Mouse (Mus musculus) ovary, adult 18-20 months (tissue): ENCODE data around the gene Oxct2a.
"Not testable (repeated sequence)": the region's sequence is repeated elsewhere in the genome, so short reads cannot be mapped to it uniquely, and the experiment has no call there.

ENCODE experiments used
- DNase-seq: peaks from one replicate; pipeline ENCODE4 v3.0.0; 2022; ENCODE audit warnings: low spot score, mixed read lengths

Gene Oxct2a

GRCm38 (mm10) chr4:123323534-123323933 is at the start of gene Oxct2a:
Gene Oxct2a, minus strand, starts transcription at chr4:123323634.
- DNase-seq = no peak

GRCm38 (mm10) chr4:123363555-123363954 is 40.1 kb upstream of the Oxct2a start:
- no peak for DNase-seq

GRCm38 (mm10) chr4:123360771-123361170 is 37.3 kb upstream of the Oxct2a start:
- no peak for DNase-seq

DNA sequence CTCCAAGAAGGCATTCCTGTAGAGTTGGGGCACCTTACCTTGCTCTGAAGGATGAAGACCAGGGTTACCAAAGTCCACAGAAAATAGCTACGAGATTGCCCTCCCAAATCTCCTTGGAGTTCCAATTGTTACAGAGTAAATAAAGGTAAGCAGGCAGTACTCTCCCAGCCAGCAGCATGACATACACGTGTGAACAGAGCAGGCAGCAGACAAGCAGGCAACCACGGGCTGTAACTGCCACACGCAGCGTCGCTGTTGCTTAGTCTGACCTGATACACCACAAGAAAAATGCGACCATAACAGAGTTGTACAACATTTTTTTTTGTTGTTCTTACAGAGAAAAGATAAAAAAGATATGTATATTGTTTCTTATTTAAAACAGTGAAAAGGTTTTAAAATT is 35.2 kb upstream of the Oxct2a start:
- DNase-seq = no peak

DNA sequence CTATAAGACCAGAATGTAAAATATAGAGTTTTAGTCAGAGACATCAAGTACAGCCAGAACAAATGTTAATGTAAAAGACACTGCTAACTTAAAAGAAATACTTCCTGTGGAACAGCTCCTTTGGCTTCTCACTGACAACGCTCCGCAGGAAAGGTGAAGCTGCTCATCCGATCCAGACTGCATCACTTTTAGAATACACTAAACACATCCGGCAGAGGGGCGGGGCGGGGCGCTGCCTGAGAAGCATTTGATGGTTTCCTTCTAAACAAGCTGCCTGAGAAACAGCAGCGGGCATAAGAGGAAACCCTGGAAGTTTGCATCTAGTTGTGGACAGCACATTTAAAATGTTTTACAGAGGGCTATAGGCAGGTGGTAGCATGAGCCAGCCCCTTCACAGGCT is 32.5 kb upstream of the Oxct2a start:
- no peak for DNase-seq

- no peak for DNase-seq
Observed at GRCm38 (mm10) chr4:123353271-123353877, 29.9 kb upstream of the Oxct2a start.

DNA sequence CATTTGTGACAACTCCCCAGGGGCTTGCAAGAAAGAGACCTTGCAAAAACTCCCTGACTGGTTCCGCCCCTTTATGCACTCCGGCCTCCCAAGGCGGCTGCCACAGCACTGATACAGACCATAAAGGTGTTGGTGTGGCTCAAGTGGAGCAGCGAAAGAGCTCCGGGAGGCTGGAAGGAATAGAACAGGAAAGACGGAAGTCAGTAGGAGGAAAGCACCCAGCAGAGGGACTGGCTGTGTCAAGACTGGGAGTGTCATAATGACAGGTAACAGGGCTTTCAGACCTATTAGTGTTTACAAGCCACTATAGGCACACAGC is 20.0 kb upstream of the Oxct2a start:
- DNase-seq = no peak

- DNase-seq = peak; percentile 46
Observed at GRCm38 (mm10) chr4:123342642-123343470, 19.4 kb upstream of the Oxct2a start, which contains the start of gene Bmp8a. Gene Bmp8a, minus strand, starts transcription at chr4:123343252.

GRCm38 (mm10) chr4:123342091-123342641 is 18.7 kb upstream of the Oxct2a start:
- DNase-seq = no peak

GRCm38 (mm10) chr4:123340232-123340631 is 16.8 kb upstream of the Oxct2a start:
- DNase-seq = no peak

DNA sequence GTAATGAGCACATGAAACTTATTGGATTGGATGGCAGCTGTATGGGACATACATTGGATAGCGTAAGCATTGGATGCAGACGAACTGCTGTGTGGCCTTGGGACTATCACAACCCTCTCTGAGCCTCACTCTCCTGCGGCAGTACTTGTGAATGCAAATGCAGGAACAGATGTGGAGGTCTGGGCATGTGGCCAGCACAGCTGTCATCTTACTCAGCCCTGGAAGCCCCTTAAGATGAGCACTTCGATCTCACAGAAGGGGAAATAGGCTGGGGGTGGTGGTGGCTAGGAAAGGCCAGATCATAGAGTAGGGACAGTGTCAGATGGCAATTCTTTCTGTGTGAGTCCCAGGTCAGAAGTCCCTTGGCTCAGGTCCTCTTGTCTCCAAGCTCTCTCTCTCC is 14.3 kb upstream of the Oxct2a start:
- no peak for DNase-seq

- no peak for DNase-seq
Observed at GRCm38 (mm10) chr4:123335796-123336585, 12.6 kb upstream of the Oxct2a start.

- DNase-seq = not testable (repeated sequence)
Observed at GRCm38 (mm10) chr4:123335244-123335643, 11.8 kb upstream of the Oxct2a start.

DNA sequence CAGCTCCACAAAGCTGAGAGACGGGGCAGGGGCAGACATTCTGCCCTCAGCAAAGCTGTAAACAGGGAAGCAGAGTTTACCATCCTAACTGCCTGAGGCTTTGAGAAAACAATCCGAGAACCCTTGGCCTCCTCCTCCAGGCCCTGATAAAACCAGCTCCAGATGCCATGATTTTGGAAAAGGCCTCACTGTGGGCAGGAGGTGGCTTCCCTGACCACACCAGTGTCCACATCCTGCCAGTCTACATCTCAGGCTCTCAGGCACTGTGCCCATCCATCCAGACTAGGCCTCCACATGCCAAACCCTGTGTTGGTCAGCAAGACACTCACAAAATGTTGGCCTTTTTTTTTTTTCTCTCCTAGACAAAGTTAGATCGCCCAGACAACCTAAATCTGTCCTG is 10.7 kb upstream of the Oxct2a start:
- no peak for DNase-seq

DNA sequence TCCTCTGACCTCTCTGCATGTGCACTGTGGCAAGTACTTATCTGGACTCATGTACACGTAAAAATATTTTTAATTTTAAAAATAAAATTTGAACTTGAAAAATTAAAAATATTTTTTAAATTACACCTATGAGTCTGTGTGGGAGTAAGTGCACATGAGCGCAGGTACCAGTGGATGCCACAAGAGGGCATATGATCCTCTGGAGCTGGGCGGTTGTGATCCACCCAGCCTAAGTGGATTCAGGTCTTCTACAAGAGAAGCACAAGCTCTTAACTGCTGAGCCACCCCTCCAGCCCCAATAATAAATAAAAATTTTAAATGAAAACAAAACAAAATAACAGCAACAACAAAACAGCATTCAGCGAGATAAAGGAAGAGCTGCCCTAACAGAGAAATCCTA is 9.7 kb upstream of the Oxct2a start:
- no peak for DNase-seq

DNA sequence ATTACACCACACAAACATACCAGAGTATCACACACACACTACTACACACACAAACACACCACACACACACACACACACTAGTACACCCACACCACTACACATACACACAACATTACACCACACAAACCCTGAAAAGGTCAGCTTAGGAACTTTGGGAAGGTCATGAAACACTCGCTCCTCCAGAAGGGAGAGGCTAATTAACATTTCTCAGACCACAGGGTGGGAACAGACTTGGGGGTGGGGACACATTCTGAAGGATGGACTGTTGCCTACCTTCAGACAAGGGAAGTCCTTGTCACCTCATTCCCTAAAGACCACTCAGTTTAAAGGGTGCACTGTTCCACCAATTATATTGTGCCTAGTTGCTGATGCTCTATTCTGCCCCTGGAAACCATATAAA is 8.5 kb upstream of the Oxct2a start:
- DNase-seq = not testable (repeated sequence)

DNA sequence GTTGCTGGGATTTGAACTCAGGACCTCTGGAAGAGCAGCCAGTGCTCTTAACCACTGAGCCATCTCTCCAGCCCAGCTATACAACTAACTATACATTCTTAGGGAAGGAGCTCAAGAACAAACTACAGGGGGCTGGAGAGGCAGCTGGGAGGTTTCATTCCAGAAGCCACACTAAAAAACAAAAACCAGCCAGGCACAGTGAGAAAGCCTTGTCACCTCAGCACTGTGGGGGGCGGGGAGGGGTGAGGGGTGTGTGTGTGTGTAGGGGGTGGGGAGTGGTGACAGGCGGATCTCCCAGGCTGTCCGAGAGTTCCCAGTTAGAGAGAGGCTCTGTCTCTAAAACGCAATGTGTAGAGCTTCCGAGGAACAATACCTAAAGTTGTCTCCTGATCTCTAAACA is 7.9 kb upstream of the Oxct2a start:
- DNase-seq = no peak

DNA sequence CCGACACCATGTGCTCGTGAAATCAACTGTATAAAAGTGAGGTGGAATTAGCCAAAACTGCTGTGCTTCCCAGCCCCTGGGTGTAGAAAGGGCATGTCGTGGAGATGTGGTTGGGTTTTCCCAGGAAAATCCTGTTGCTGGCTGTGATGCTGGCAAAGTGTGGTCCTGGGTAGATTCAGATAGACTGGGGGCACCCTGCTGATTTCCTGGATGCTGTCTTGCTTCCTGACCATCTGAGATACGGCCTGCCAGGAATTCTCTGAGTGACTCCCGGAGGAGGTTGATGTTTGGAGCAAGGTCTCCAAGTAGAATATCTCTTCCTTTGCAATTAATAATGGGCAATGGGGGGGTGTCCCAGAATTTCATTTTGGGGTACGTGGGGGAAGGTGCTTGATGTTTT is 5.5 kb upstream of the Oxct2a start:
- DNase-seq = no peak

- no peak for DNase-seq
Observed at GRCm38 (mm10) chr4:123327630-123328029, 4.2 kb upstream of the Oxct2a start.

GRCm38 (mm10) chr4:123326087-123326486 is 2.7 kb upstream of the Oxct2a start:
- peak; percentile 33 for DNase-seq

- not testable (repeated sequence) for DNase-seq
Observed at GRCm38 (mm10) chr4:123322910-123323309, 524 bp downstream of the Oxct2a start.

DNA sequence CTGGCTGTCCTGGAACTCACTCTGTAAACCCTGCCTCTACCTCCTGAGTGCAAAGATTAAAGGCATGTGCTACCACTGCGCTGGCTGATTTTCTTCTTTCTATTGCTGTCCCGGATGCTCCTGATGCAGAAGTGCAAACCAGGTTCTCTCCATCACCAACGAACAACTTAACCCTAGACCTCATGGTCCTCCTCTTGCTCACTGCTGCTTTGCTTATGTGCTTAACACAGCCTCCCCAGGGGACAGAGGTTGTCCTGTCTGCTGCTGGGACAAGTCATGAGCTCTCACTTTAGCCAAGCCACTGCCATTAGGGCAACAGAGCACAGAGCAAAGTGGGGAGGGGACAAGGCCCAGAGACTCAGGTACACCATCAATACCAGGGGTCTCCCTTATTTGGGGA is 8.9 kb downstream of the Oxct2a start:
- DNase-seq = no peak

DNA sequence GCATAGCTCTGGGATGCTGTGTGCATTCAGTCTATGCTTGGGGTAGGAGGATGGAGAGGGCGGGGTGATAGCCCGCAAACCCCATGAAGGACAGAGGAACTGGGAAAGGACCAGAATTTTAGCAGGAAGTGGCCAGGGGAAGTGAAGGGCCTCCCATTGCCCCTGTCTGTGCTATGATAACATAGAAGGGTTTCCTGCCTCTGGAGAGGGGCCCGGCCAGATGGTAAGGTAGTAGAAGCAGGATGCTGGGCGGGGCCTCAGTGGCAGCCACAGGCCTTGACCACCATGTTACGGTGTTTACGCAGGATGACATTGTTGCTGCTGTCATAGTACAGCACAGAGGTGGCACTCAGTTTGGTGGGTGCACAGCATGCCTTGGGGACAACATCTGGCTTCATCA is 10.4 kb downstream of the Oxct2a start:
- no peak for DNase-seq
